Mouse (Mus musculus) lung, postnatal 0 days (tissue): ENCODE results near the gene Jam3.

Experiments
- CTCF ChIP-seq: IDR thresholded peaks from 2 replicates; pipeline ENCODE4 v1.5.1; 2016; ENCODE audit warnings: antibody characterized with exemption, mild to moderate bottlenecking
- EP300 ChIP-seq: IDR thresholded peaks from 2 replicates; pipeline ENCODE4 v1.6.1; 2016; ENCODE audit warnings: antibody characterized with exemption, mild to moderate bottlenecking, control low read depth

DNA sequence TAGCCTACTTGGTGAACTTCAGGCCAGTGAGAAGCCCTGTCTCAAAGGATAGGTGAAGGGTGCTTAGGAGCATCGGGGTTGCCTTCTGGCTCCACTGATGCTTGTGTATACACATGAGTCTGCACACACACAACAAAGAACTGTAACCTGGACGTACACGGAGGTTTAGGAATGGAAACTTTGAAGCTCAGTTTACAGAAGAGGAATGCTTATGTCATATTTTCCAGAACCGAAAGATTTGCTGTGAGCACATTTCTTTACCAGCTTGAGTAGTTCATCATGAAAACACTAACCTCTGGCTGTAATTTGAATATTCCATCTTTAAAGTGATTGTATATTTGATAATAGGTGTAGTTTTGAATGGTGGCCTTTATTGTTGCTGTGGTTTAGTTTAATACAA lies 84.3 kb downstream of the Jam3 start:
- TF ChIP-seq EP300 (no peak), CTCF (no peak)
